Mouse (Mus musculus): ENCODE measurements around the gene Helq.

Gene Helq

DNA sequence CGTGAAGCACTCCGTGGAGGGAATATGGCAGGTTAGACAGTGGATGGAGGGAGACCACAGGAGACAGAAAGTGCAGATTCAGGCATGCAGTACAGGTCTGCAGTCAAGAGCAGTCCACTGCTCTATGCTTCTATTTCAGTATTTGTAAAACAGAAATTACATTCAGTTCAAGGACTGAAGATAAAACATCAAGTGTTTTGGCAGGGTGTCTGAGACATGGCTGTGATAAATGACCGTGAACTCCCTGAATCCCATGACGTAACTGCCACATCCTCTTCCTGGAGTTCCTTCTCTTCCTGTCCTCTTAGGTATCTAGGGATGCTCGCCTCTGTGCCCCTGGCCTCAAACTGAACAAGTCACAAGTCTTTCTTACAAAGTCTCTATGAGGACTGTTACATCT is 21.5 kb downstream of the Helq start:
- DNase-seq: no peak

DNA sequence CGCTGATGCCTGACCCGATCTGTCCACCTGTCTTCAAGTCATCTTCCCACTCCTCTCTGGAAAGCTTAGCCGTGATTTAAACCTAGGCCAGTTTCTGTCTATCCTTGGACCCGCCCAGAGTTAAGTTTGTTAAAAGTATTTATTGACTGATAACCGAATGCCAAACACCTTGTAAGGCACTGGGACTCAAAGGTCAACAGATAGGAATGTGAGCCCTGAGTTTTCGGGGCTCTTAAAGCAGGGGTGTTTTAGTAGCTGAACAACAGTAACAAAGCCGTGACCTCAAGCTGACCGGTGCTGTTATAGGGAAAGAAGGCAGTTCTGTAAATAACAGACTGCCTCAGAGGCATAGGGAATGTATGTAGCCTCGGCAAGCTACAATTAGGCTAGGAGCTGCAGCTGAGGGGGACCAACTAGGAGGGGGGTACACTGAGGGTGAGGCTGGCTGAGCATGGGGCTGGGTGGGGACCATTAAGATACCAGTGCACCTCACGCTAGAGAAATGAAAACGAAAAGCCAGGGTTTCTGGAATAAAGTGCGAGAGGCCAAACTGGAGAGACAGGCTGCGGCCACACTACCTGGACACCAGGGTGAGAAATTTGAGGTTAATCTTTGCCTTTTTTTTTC is 22.5 kb downstream of the Helq start:
- no peak for DNase-seq

DNA sequence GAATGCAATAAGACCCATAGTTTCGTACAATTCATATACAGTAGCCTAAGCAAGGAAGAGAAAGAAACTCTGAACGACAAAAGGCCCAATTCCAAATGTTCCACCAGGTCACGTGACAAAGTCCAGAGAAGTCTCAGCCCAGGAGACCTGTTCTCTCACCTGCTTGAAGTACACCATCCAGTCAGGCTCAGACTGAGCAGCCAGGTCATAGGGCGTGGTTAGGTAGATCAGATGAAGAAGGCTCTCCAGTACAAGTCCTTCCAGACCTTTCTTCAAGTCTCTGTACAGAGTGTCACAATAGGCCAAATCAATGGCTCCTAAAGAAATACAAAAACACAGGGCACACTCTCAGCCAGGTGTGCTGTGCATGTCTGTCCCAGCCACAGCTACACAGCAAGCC is 26.8 kb downstream of the Helq start:
- no peak for DNase-seq

DNA sequence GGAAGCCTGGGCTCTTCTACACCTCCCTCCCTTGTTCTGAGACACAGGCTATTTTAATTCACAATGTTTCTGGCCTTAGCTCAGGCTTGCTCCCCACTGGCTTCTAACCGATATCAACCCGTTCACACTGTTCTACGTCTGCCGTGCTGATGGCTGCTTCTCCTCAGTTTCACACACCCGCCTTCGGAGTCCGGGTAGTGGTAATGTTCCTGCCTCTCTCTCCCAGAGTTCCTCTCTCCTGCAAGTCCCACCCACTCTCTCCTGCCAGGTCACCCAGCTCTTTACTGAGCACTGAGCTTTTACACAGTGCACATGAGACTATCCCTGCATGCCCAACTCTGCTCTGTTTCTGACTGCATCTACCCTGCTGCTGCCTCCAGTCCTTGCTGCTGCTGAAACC is 32.4 kb downstream of the Helq start:
- DNase-seq: no peak

DNA sequence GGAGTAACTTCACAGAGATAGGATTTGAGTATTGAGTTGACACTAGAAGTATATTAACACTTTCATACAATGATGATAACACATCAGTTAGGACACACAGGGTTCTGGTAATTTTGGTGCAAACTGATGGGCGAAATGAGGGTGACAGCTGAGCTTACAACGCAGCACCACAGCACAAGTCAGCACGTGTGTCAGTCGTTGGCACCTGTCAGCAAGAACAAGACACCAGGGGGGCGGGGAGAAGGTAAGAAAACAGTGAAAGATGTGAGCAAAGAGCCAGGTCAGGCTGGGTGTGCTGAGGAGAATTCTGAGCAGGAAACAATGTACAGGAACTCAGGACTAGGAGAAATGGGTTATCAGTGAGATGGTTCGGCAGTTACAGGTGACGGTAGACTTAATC is 36.7 kb downstream of the Helq start:
- DNase-seq: no peak

DNA sequence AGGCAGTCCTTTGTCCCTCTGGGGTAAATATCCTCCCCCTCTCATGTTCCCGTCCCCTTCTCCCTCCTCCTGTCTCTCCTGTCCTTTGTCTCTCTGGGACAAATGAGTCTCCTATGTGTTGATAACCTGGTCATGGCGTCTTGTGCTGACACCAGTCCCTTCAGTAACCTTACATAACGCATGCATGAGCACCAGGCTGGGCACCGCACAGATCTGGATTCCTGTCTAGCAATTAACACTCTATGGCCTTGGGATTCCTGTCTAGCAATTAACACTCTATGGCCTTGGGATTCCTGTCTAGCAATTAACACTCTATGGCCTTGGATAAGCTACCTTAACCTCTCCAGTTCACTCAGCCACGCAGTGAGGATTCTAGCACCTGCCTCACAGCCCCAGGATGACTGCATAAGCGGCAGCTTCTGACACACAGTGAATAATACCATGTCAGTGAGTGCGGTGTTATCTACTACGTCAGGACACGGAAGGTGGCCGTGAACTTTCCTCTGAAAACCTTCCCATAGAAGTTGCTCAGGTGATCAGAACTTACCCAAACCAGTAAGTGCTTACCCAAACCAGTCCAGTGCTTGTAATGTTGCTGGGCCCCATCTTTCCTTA is 38.2 kb downstream of the Helq start:
- no peak for DNase-seq

DNA sequence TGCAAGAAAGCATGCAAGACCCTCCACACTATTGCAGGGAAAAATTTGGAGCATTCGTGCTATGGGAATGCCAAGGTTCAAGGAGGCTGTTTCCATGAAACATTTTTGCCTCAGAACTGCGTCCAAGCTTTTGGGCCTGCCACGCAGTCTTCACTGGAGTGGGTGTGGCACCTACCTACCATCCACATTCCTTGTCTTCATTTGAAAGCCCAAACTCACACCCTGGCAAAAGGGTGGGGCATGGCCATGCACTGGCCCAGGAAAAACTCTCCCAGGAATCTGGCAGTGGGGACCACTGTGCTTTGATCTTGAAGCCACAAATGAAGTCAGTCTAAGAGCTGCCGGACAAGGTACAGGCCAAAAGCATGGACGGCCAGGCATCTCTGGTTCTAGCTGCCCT is 40.3 kb downstream of the Helq start:
- no peak for DNase-seq

DNA sequence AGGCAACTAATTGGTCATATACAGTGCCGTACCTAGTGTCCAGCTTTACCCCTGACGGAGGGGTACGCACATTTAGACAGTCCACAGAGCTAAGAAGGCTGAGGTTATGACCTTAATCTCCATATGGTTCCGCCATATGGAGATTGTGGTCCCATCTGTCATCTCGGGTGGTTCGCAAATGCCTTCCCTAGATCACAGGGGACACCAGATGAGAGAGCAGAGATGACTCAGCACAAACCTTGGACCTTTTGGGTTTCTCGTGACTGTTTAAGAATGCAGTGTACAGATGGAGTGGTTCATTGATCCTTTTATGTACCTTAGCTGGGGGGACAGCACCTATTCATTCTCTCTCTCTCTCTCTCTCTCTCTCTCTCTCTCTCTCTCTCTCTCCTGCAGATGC is 45.0 kb downstream of the Helq start:
- DNase-seq: peak; percentile 23

DNA sequence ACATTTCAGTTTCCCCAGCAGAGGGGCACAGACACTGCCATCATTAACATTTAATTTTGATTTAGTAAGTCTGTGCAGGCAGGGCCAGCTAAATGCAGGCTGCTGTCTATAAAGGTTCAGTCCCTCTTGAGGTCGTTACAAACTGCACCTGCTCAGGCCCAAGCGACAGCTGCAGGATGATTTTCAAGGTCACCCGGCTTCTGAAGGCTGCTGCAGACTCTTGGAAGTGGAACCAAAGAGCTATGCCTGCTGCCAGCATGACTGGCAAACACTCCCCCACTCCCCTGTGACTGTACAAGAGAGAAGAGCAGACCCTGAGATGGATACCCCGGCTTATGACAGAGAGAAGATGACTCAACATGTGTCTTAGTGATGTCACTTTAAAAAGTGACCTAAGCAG is 46.7 kb downstream of the Helq start:
- no peak for DNase-seq

DNA sequence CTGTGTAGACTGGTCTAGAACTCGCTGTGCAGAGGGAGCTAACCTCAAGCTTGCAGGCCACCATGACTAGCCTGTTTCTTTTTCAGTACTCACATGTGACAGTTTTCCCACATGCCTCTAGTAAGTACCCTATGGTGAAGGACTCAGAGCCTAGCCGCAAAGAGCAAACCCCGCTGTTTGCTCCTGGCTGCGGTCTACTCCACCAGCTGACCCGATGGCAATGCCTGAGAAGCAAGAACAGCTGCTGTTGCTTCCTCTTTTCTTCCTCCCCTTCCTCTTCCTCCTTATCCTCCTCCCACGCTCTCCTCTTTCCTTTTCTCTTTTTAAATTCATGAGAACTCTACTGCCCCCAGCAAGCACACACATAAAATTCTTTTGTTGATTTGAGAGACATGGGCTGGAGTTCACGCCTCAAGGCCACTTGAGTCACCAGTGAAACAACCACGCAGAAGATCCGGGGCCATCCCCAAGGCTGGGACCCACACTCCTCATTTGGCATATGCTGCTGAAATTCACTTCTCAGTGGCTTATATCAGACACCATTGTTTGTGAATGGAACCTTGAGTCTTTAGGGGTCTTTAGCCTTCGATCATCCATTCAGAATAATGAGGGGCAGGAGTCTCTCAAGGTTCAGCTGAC is 47.7 kb downstream of the Helq start:
- DNase-seq: no peak

DNA sequence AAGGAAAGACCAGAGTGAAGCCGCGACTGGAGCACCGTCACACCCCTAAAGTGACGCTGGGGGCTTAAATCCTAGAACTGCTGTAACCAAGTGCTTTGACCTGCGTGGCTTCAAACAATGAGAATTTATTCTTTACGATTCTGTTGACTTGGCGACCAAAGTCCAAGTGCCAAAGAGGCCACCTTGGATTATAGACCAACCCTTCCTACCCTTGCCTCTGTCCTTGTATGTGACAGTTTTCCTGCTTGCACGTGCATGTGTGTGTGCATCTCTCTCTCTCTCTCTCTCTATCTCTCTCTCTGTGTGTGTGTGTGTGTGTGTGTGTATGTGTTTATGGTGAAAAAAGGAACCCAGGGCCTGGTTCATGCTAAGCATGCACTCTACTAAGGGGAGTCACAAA is 59.6 kb downstream of the Helq start:
- DNase-seq: no peak

DNA sequence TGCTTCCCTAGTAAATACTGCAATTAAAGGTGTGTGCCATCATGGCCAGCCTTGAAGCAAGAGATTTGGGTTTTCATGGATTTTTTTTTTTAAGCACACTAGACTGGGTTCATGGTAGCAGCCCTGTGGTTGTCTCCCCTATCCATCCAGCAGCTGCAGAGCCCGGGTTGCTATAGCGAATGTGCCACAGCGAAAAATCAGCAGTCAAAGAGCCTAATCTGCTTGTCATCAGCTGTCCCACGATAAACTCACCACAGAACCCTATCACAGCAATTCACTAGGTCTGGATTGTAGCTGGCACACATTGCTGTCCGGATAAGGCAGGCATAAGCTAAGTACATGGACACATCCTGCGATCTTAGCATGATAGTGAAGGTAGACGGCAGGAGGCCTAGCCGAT is 61.5 kb downstream of the Helq start:
- DNase-seq: no peak

DNA sequence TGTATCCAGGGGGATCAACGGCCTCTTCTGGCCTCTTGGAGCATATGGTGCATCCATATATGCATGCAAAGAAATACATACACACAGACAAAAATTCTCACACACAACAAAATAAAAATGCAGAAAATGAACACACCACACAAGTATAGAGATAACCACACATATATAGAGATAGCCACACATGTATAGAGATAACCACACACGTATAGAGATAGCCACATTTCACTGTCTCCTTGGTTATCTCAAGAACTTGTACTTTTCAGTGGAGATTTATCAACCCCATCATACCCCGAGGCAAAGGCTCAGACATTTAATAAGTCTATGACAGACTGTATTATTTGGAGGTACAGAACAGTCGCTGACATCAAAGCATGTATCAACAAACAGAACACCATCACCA is 63.9 kb downstream of the Helq start:
- no peak for DNase-seq

DNA sequence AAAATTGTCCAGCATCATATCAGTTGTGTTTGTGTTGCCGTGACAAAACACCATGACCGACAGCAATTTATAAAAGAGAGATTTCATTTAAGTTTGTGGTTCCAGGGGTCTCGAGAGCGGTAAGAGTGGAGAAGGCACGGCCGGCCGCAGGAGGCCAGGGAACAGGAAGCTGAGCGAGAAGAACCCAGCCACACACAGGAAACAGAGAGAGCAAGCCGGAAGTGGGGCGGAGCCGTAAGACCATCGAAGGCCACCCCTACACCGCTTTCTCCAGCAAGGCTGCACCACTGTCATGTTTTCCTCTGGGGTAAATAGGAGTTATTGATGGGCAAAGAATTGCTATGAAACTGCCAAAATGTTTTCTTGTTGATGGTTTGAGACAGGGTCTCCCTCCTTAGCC is 69.6 kb downstream of the Helq start:
- DNase-seq: no peak

DNA sequence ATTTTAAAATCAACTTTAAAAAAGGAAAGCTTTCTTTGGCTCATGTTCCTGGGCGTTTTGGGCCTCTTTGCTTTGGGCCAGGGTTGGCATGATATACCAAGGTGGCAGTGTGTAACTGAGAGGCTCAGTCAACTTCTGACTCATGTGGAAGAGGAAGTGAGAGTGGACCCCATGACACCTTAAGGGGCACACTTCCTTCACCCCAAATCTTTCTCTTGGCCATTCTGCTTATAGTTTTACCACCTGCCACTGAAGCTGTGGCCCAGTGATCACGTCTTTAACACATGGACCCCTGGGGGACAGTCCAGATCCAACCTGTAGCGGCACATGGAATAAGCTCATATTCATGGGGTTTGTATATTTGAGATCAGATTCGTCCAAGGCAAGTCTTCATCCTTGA is 72.4 kb downstream of the Helq start:
- DNase-seq: no peak

DNA sequence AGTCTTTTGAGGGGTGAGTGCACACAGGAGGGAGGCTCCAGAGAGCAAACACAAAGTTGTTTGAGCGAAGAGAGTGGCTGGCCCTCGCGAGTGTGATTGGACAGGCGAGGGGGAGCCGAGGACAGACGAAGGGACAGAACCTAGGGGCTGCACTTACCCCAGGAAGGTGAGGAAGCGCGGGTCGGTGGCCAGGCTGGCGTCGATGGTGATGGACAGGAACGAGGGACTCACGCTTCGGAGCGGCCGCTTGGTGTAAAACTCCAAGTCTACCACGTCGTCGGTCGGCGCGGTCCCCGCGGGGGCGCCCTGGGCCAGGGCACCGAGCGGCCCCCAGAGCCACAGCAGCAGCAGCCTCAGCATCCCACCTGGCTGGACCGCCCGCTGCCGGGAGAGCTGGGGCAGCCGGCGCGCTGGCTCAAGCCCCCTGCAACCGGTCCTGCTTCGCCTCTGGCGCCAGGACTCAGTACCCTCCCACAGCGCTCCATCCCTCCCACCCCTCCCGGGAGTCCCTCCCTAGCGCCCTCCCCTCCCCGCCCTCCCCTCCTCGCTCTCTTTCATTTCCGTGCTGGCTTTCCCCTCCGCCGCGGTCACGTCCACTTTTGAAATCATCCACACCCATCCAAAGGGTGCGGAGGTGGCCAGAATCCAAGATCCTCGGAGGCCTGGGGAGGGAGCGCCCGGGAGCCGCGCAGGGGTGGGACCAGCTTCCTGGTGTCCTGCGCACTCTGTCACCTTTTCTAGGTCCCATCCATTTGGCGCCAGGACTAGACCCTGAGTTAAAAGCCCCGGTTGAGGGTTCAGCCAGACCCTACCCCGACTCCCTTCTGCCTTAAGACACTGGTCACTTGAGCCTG is 78.9 kb downstream of the Helq start, which contains the start of gene Hpse:
Hpse (minus strand) TSS at position 482 of the 854 bp plus-strand sequence.
- no peak for DNase-seq

DNA sequence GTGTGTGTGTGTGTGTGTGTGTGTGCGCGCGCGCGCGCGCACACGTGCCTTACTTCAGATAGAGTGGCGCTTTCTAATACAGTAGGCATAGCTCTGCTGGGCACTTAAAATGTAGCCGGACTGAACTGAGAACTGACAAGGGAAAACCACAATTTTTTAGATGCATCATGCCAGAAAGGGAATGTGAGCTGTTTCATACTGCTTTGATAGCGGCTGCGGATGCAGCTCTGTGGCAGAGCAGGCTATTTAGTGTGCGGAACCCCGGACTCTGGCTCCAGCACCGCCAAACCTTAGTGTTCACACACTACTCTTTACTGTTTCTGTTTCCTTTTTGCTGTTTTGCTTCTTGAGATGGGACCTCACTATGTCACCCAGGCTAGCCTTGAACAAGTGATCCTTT is 81.6 kb downstream of the Helq start:
- DNase-seq: no peak

Measured in cerebellum, adult 11 months (tissue).